Mouse (Mus musculus) monocyte, adult 5-6 weeks (primary cell): ENCODE data around the gene Tnf. TPM values are rescaled to one million over a fixed set of nuclear protein-coding genes. Genes with fewer than 3 reads are reported as not detected.

Experiments
- ATAC-seq: fragments of 153-309, 156-312 bp; replicated peaks from 2 replicates; pipeline ENCODE4 v1.8.0; 2017; ENCODE audit warnings: mild to moderate bottlenecking; ENCODE audit not compliant: low TSS enrichment, insufficient number of reproducible peaks, severe bottlenecking, poor library complexity, low FRiP score
- total RNA-seq: library from RNA; stranded (forward); fragments of 200-1000, 200-491, 200-594 nt; gene quantifications from 3 replicates; pipeline ENCODE4 v1.2.3, GENCODE M21; 2017

Gene Tnf
- total RNA-seq, 1 experiment from 2014 or later, result 38.1 TPM

DNA sequence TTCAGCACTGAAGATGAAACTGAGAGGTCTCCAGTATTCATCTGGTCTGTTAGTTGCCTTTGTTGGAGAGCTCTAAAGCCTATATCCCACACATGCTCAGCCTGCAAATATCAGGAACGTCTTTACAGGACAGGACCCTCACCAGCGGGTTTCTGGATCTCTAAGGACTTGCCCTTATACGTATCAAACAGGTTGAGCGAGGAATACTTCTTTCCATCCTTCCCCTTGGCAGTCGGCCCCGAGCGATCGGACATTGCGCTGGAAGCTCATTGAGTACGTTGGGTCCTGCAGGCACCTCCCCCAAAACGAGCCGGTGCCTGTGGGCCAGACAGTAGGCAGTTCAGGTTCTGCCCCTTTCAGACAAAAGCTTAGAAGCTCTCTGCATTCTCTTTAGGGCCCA lies 39.1 kb downstream of the Tnf start:
- ATAC-seq, result no peak

DNA sequence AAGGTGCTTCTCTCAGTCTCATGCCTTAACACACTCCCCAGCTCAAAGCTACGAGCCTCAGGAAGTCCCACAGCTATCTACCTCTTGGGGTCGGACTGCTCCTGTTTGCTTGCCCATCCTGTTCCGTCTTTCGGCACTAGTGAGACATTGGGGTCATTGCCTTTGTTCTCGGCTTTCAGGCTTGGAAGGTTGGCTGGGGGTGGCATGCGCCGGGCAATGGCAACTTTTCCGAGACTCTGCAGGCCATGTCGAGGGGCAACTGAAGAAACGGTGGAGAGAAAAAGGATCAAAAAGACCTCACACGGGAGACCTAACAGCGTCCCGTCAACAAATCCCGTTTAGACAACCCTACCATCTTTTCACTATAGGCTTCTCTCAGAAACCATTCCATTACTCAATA lies 39.7 kb downstream of the Tnf start:
- ATAC-seq, result no peak

DNA sequence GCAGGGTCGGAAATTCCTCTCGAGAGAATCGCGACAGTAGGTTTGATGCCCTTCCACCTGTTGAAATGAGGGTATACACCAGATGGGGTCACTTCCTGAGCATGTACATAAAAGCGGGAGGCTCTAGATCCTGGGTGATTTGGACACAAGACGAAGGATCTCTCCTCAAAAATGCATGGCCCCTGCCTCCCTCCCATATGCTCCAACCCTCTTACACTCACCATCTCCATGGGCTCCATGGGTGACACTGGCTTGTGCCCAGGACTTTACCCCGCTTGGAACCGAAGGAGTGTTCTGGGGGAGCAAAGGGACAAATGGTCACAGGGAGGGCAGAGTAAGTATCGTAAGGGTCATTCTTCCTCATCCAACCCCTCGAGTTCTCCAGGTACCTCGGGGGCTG lies 40.4 kb downstream of the Tnf start:
- no peak for ATAC-seq

DNA sequence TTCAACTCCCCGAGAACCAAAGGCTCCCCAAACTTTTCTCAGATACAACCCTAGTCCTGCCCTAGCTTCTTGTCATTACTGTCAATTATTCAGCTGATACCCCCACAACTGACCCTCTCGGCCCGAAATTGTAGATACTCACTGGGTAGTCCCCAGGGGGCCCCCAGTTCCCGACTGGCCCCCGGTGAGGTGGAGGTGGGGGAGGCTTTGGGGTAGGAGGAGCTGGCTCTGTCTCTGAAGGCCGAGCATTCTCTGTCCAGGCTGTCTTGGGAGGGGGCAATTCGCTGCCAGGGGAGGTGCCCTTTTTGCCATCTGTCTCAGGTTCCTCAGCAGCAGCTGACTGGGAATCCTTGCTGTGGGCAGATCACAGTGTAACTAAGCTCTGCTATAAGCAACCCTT lies 42.2 kb downstream of the Tnf start:
- no peak for ATAC-seq

DNA sequence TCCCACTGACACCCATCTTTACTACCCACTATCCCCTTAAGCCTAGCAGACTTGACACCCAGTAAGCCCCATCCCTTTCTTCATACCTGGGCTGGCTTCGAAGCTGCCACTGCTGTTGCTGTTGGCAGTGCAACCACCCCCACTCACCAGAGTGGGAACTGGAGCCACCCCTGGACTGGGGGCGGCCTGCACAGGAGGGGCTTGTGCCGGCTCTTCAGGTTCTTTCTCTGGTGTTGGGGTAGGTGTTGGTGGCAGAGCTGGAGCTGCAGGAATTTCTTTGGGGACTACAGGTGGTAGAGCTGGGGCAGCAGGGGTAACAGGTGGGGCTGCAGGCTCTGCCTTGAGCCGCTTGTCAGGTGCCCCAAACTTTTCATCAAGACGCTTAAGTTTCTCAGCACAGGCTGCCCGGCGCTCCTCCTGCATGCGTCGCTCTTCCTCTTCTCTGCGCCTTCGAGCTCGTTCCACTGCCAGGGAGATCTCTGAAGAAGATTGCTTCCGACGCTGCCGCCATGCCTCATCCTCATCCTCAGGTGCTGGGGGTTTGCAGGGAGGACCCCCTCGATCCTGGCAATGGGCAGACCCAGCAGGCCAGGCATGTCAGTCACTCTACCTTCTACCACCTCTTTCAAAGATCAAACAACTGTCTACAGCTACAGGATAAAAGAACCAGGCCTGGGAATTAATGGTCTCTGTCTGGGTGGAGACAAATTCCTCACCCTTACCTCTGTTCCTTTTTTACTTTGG lies 42.8 kb downstream of the Tnf start:
- no peak for ATAC-seq

DNA sequence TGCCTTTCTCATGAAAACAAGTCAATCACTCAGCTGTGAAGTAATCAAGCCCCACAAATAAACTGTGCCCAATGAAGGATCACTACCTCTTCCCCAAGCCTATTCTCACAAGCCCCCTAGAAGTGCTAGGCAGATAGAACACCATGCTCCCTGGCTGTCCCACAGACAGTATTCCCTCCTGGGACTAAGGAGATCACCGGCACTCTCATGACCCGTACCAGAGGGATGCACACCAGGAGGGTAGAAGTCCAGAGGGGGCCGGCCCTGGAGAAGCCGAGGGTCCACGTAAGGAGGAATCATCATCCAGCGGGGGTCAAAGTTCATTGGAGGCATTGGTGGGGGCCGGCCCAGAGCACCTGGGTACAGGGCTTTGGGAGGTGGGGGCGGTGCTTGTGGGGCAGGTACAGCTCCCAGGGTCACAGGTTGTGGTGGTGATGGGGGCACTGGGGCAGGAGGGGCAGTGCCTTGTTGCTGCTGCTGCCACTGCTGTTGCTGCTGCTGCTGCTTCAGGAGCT lies 44.1 kb downstream of the Tnf start:
- ATAC-seq, result no peak

DNA sequence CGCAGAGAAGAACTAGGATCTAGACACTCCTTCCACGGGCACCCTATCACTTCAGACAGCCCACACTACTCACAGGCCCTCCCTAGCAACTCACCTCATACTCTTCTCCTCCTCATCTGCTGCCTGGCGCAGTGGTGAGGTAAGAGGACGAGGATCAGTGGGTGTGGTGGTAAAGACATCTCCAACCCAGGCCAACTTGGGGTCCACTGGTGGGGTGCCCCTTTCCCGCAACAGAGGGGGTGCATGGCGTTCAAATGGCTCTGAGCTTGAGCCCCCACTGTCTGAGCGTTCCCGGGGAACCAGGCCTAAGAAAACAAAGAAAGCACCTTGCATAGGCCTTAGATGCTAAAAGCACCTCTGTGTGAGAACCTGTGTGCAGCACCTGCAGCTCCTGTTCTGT lies 44.6 kb downstream of the Tnf start:
- ATAC-seq, result no peak

DNA sequence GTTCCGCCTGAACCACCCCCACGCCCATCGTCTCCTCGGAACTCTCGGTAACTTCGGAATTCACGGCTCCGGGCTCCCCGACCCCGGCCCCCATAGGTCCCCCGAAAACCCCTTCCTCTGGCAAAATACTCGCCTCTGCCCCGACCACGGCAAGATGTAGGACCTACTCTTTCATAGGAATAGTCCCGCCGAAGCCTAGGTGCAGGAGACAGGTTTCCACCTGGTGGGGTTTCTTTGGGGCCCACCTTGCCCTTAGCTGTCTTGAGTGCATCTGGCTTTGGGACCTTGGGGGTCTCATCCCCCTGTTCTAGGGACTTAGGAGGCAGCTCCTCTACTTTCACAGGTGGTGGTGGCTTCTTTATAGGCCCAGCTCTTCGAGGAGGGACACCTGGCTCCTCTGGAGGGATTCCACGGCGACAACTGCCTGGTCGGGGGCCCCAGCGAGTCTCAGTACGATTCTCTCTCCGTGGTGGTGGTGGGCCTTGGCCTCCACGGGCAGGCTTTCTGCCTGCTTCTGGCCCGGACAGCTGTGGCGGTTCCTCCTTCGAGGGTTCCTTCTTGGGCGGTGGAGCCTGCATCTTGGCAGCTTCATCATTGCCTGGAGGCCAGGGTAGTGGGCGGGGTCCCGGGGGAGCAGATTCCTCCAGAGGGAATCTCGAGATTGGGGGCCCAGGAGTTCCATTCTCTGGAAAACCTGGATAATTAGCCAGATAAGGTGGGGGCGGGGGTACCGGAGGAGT lies 45.2 kb downstream of the Tnf start:
- no peak for ATAC-seq

DNA sequence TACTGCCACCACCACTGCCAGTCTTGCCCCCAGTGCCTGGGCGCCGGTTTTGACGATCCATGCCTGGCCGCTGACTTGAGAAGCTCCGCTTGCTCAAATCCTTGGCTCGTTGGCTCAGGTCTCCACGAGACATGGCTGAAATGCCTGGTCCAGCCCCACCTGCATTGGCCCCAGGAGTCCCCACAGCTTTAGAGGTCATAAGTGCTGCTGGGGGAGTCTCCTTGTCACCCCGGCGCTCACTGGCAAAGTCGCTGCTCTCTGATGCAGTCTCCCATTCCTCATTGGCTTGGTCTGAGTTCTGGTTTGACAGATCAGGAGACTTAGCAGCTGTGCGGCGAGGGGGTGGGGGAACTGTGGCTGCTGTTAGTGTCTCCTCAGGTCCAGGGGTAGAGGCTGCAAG lies 46.4 kb downstream of the Tnf start:
- no peak for ATAC-seq

DNA sequence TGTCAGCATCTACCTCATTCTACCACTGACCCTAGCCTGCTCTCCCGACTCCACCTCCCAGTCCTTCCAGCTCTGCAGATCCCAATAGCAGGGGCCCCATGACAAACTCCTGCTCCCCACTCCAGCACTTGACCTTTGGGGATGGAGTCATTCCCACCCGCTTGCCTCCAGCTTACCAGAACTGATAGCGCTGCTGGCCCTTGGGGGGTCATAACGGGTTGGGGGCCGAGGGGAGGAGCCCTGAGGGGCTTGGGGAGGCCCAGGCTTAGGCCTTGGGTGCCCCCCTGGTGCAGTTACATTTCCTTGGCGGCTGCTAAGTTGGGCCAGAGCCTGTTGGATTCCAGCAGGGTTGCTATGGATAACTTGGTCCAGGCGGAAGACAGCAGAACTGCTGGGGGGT lies 47.2 kb downstream of the Tnf start:
- ATAC-seq, result no peak

DNA sequence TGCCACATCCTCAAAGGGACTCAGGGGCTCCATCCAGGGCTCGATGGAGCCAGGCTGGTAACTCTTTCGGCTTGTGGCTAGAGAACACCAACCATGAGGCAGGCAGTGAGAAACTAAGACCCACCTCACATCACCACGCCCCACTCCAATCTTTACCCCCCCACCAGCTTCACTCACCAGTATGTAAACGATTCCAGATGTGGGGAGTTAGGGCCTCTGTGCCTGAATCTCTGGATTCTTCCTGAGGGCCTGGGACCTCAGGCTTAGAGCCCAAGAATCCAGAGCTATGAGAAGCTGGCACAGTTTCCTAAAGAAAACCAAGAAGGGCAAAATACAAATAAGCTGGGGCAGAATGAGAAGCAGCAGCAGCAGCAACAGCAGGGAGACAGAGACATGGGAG lies 47.9 kb downstream of the Tnf start:
- no peak for ATAC-seq

DNA sequence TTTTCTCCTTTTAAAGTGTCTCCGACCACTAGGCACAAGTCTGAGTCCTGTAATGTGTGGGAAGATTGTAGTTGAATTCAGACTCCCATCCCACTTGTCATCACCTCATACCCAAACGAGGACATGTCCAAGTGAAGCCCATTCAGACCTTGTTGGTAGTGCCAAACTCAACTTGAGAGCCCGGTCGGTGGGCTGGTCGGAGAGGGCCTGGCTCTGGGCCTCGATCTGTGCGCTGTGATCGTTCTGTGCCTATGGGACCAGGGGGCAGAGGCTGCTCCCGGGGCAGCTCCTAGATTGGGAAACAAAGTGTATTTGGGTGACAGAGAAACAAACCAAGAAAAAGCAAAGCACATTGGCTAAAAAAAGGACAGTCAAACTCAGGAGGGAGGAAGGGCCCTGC lies 48.7 kb downstream of the Tnf start:
- ATAC-seq, result no peak

DNA sequence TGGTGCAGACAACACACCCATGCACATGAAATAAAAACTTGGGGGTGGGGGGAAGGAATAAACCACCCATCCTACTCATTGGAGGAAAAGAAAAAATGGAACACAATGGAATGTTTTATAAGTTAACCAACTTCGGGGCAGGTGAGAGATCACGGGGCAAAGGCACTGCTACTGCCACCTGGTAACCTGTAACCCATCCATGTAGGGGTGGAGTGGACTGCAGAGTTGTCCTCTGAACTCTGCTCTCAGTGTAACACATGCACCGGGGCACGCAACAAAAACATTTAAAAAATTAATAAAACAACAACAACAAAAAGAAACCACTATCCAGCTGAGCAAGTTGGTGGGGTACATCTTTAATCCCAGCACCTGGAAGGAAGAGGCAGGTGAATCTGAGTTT lies 49.7 kb downstream of the Tnf start:
- ATAC-seq, result no peak

Other genes starting within 250 kb of the Tnf start
- 12.5 to 375 TPM (median 15.8 TPM) in 3 replicates for gene Hspa1b, start 242.8 kb downstream of the Tnf start, total RNA-seq
- 1.4 TPM in 1 of 3 replicates, not detected in the others for gene Gm20481, start 232.1 kb downstream of the Tnf start, total RNA-seq
- 4.9 to 201 TPM (median 8.6 TPM) in 3 replicates for gene Hspa1a, start 229.9 kb downstream of the Tnf start, total RNA-seq
- 1.1 to 1.7 TPM in 2 of 3 replicates, not detected in the other for gene Hspa1l, start 229.3 kb downstream of the Tnf start, total RNA-seq
- 9.3 to 13.9 TPM (median 10.6 TPM) in 3 replicates for gene Lsm2, start 220.1 kb downstream of the Tnf start, total RNA-seq
- gene Vars, start 201.0 kb downstream of the Tnf start, total RNA-seq, result 89.9 to 126 TPM (median 116 TPM) in 3 replicates
- gene Vwa7, start 185.4 kb downstream of the Tnf start, total RNA-seq, result not detected in 3 replicates
- 1.2 TPM in 1 of 3 replicates, not detected in the others for gene Sapcd1, start 174.0 kb downstream of the Tnf start, total RNA-seq
- 0.76 to 1.6 TPM in 2 of 3 replicates, not detected in the other for gene Msh5, start 155.3 kb downstream of the Tnf start, total RNA-seq
- gene Clic1, start 152.0 kb downstream of the Tnf start, total RNA-seq, result 356 to 514 TPM (median 477 TPM) in 3 replicates
- 1.1 TPM in 1 of 3 replicates, not detected in the others for gene Ddah2, start 143.0 kb downstream of the Tnf start, total RNA-seq
- not detected in 3 replicates for gene Ly6g6c, start 136.6 kb downstream of the Tnf start, total RNA-seq
- gene Mpig6b, start 135.8 kb downstream of the Tnf start, total RNA-seq, result 0.57 to 3.1 TPM (median 0.75 TPM) in 3 replicates
- gene Ly6g6e, start 125.1 kb downstream of the Tnf start, total RNA-seq, result not detected in 3 replicates
- 2.3 TPM in 1 of 3 replicates, not detected in the others for gene Ly6g6d, start 123.9 kb downstream of the Tnf start, total RNA-seq
- 0.39 TPM in 1 of 3 replicates, not detected in the others for gene Ly6g6f, start 116.4 kb downstream of the Tnf start, total RNA-seq
- 24.3 to 47.0 TPM (median 28.3 TPM) in 3 replicates for gene Abhd16a, start 112.7 kb downstream of the Tnf start, total RNA-seq
- not detected in 3 replicates for gene Ly6g5c, start 93.7 kb downstream of the Tnf start, total RNA-seq
- not detected in 3 replicates for gene Ly6g5b, start 86.6 kb downstream of the Tnf start, total RNA-seq
- gene Gpank1, start 80.6 kb downstream of the Tnf start, total RNA-seq, result 62.4 to 126 TPM (median 65.8 TPM) in 3 replicates
- 188 to 293 TPM (median 226 TPM) in 3 replicates for gene Csnk2b, start 80.0 kb downstream of the Tnf start, total RNA-seq
- gene D17H6S53E, start 75.6 kb downstream of the Tnf start, total RNA-seq, result 33.5 to 43.7 TPM (median 42.6 TPM) in 3 replicates
- 1.4 TPM in 1 of 3 replicates, not detected in the others for gene Apom, start 70.0 kb downstream of the Tnf start, total RNA-seq
- gene Bag6, start 66.8 kb downstream of the Tnf start, total RNA-seq, result 72.4 to 192 TPM (median 104 TPM) in 3 replicates
- 21.3 to 57.6 TPM (median 32.1 TPM) in 3 replicates for gene Prrc2a, start 37.1 kb downstream of the Tnf start, total RNA-seq
- 20.7 to 64.8 TPM (median 31.9 TPM) in 3 replicates for gene Aif1, start 25.9 kb downstream of the Tnf start, total RNA-seq
- 763 to 1,006 TPM (median 964 TPM) in 3 replicates for gene Lst1, start 13.6 kb downstream of the Tnf start, total RNA-seq
- gene Ltb, start 7.6 kb downstream of the Tnf start, total RNA-seq, result 38.1 to 48.1 TPM (median 38.4 TPM) in 3 replicates
- gene Lta, start 3.3 kb upstream of the Tnf start, total RNA-seq, result 1.7 TPM in 1 of 3 replicates, not detected in the others
- 0.64 to 2.9 TPM (median 2.7 TPM) in 3 replicates for gene Gm16181, start 18.8 kb upstream of the Tnf start, total RNA-seq
- 1.4 to 6.5 TPM (median 2.6 TPM) in 3 replicates for gene Atp6v1g2, start 31.7 kb upstream of the Tnf start, total RNA-seq
- 3.6 to 10.9 TPM (median 5.1 TPM) in 3 replicates for gene Nfkbil1, start 33.8 kb upstream of the Tnf start, total RNA-seq
- 98.8 to 141 TPM (median 101 TPM) in 3 replicates for gene Ddx39b, start 39.7 kb upstream of the Tnf start, total RNA-seq
- 2,987 to 4,272 TPM (median 3,836 TPM) in 3 replicates for gene H2-D1, start 60.7 kb upstream of the Tnf start, total RNA-seq
- 0.11 to 0.38 TPM in 2 of 3 replicates, not detected in the other for gene H2-Q1, start 118.4 kb upstream of the Tnf start, total RNA-seq
- gene H2-Q2, start 140.2 kb upstream of the Tnf start, total RNA-seq, result not detected in 3 replicates
- 159 to 219 TPM (median 177 TPM) in 3 replicates for gene H2-Q4, start 177.6 kb upstream of the Tnf start, total RNA-seq
- gene H2-Q6, start 222.8 kb upstream of the Tnf start, total RNA-seq, result 235 to 503 TPM (median 268 TPM) in 3 replicates
- 209 to 404 TPM (median 224 TPM) in 3 replicates for gene H2-Q7, start 237.1 kb upstream of the Tnf start, total RNA-seq